Mouse (Mus musculus): ENCODE data around the gene Pkd1. TPM values are rescaled to one million over a fixed set of nuclear protein-coding genes. Genes with fewer than 3 reads are reported as not detected.
A peak's percentile ranks its signal among the peaks of the same experiment; 100 is the strongest.

Pkd1 gene
- polyA plus RNA-seq, 1 experiment: 146 TPM

- peak; percentile 46 for DNase-seq
- 38% methylated on average over 4 of the region's 4 CpGs for WGBS
- TF ChIP-seq POLR2A (IDR thresholded peaks at IDR 0.05; ENCODE audit: borderline replicate concordance, extremely low read depth, low read depth, low read length): peak; percentile 43; the same call in 1 of the 2 replicates
- TF ChIP-seq CTCF (IDR thresholded peaks at IDR 0.05; ENCODE audit: insufficient read depth, low read length): no peak
- Histone ChIP-seq H3K4me3 (replicated peaks; ENCODE audit: extremely low read depth, low read depth, low read length) (no peak overlapping the region), H3K4me1 (ENCODE audit: control insufficient read depth, insufficient read depth, low read length) (peaks cover 53% of the 10 kb centered on the region)
These were observed 85.4 kb downstream of the Pkd1 start for GRCm38 (mm10) chr17:24635024-24635423.

DNA sequence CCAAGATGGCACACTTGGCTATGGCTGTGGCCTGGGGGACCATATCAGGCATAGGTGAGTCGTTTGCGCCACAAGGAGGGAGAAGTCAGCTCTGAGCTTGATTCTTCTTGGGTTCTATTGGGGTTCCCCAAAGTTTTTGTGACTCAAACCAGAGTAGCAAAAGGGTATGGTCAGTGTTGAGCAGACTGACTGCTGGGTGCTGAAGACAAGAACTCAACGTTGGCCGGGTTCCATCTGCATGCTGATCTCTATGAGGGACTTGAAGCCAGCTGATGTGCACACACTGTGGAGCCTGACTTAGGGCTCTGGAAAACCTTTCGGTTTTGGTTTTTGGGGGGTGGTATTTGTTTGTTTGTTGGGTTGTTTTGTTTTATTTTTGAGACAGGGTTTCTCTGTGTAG lies 86.1 kb downstream of the Pkd1 start:
- TF ChIP-seq CTCF (IDR thresholded peaks at IDR 0.05; ENCODE audit: insufficient read depth, low read length) (no peak), POLR2A (IDR thresholded peaks at IDR 0.05; ENCODE audit: borderline replicate concordance, extremely low read depth, low read depth, low read length) (no peak)
- Histone ChIP-seq H3K4me1 (ENCODE audit: control insufficient read depth, insufficient read depth, low read length) (peaks cover 59% of the 10 kb centered on the region), H3K4me3 (replicated peaks; ENCODE audit: extremely low read depth, low read depth, low read length) (no peak overlapping the region)
- 68% methylated on average over 5 of the region's 5 CpGs for WGBS
- peak; percentile 9 for DNase-seq

GRCm38 (mm10) chr17:24636781-24637481 lies 87.3 kb downstream of the Pkd1 start:
- H3K4me3 ChIP-seq (replicated peaks; ENCODE audit: extremely low read depth, low read depth, low read length): no peak overlapping the region
- WGBS: 54% methylated on average over 5 of the region's 5 CpGs
- peaks cover 62% of the 10 kb centered on the region for H3K4me1 ChIP-seq (ENCODE audit: control insufficient read depth, insufficient read depth, low read length)
- TF ChIP-seq POLR2A (IDR thresholded peaks at IDR 0.05; ENCODE audit: borderline replicate concordance, extremely low read depth, low read depth, low read length) (peak; percentile 46; the same call in 1 of the 2 replicates), CTCF (IDR thresholded peaks at IDR 0.05; ENCODE audit: insufficient read depth, low read length) (no peak)
- peak; percentile 64 for DNase-seq

DNA sequence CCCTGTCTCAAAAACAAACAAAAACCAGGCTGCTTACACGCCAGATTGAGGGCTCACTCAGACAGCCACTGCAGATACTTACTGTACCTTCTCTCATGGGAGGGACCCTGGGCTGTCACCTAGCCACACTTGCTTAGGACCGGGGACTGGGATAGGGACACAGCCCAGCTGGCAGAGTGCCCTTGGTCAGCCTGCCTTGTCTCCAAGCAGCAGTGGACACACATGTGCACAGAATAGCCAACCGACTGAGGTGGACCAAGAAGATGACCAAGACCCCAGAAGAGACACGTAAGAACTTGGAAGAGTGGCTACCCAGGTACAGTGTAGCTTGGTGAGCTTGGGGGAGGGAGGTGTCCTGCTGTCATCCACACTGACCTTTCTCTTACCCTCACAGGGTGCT lies 88.6 kb downstream of the Pkd1 start:
- peaks cover 60% of the 10 kb centered on the region for H3K4me1 ChIP-seq (ENCODE audit: control insufficient read depth, insufficient read depth, low read length)
- WGBS: 48% methylated on average over 4 of the region's 4 CpGs
- peak; percentile 21 for DNase-seq
- no peak overlapping the region for H3K4me3 ChIP-seq (replicated peaks; ENCODE audit: extremely low read depth, low read depth, low read length)
- TF ChIP-seq POLR2A (IDR thresholded peaks at IDR 0.05; ENCODE audit: borderline replicate concordance, extremely low read depth, low read depth, low read length) (no peak), CTCF (IDR thresholded peaks at IDR 0.05; ENCODE audit: insufficient read depth, low read length) (no peak)

- WGBS: 48% methylated on average over 9 of the region's 9 CpGs
- no peak for DNase-seq
- H3K4me3 ChIP-seq (replicated peaks; ENCODE audit: extremely low read depth, low read depth, low read length): no peak overlapping the region
- TF ChIP-seq CTCF (IDR thresholded peaks at IDR 0.05; ENCODE audit: insufficient read depth, low read length) (no peak), POLR2A (IDR thresholded peaks at IDR 0.05; ENCODE audit: borderline replicate concordance, extremely low read depth, low read depth, low read length) (no peak)
- H3K4me1 ChIP-seq (ENCODE audit: control insufficient read depth, insufficient read depth, low read length): peaks cover 56% of the 10 kb centered on the region
These were observed 89.2 kb downstream of the Pkd1 start for GRCm38 (mm10) chr17:24638840-24639239.

GRCm38 (mm10) chr17:24639571-24639988 lies 89.9 kb downstream of the Pkd1 start:
- Histone ChIP-seq H3K4me3 (replicated peaks; ENCODE audit: extremely low read depth, low read depth, low read length) (no peak overlapping the region), H3K4me1 (ENCODE audit: control insufficient read depth, insufficient read depth, low read length) (peaks cover 52% of the 10 kb centered on the region)
- no peak for DNase-seq
- WGBS: 55% methylated on average over 5 of the region's 5 CpGs
- no peak for TF ChIP-seq POLR2A (IDR thresholded peaks at IDR 0.05; ENCODE audit: borderline replicate concordance, extremely low read depth, low read depth, low read length)
- TF ChIP-seq CTCF (IDR thresholded peaks at IDR 0.05; ENCODE audit: insufficient read depth, low read length): no peak

- no peak overlapping the region for H3K4me3 ChIP-seq (replicated peaks; ENCODE audit: extremely low read depth, low read depth, low read length)
- WGBS: 76% methylated on average over 7 of the region's 7 CpGs
- peaks cover 49% of the 10 kb centered on the region for H3K4me1 ChIP-seq (ENCODE audit: control insufficient read depth, insufficient read depth, low read length)
- TF ChIP-seq POLR2A (IDR thresholded peaks at IDR 0.05; ENCODE audit: borderline replicate concordance, extremely low read depth, low read depth, low read length) (no peak), CTCF (IDR thresholded peaks at IDR 0.05; ENCODE audit: insufficient read depth, low read length) (no peak)
- peak; percentile 9 for DNase-seq
These were observed 90.5 kb downstream of the Pkd1 start for GRCm38 (mm10) chr17:24640119-24640518.

GRCm38 (mm10) chr17:24640581-24640980 lies 90.9 kb downstream of the Pkd1 start:
- DNase-seq: no peak
- WGBS: 92% methylated on average over 15 of the region's 15 CpGs
- Histone ChIP-seq H3K4me1 (ENCODE audit: control insufficient read depth, insufficient read depth, low read length) (peaks cover 49% of the 10 kb centered on the region), H3K4me3 (replicated peaks; ENCODE audit: extremely low read depth, low read depth, low read length) (no peak overlapping the region)
- TF ChIP-seq POLR2A (IDR thresholded peaks at IDR 0.05; ENCODE audit: borderline replicate concordance, extremely low read depth, low read depth, low read length) (no peak), CTCF (IDR thresholded peaks at IDR 0.05; ENCODE audit: insufficient read depth, low read length) (no peak)

DNA sequence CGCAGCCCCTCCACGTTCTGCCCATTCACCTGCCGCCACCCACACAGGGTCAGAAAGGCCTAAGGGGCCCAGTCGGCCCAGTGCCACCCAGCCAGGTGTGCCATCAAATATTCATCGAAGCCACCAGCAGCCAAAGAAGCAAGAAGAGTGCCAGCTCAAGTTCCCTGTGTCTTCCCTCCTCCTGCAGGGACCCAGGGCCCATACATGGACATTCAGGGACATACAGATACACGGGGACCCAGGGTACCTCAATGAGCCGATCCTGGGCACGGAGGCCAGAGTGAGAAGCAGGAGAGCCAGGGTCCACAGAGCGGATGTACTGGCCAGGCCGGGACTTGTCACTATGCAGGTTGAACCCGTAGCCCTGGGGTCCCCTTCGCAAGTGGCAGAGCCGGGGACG lies 92.3 kb downstream of the Pkd1 start:
- 86% methylated on average over 14 of the region's 14 CpGs for WGBS
- no peak for DNase-seq

GRCm38 (mm10) chr17:24642791-24643343 lies 93.2 kb downstream of the Pkd1 start:
- TF ChIP-seq POLR2A (IDR thresholded peaks at IDR 0.05; ENCODE audit: borderline replicate concordance, extremely low read depth, low read depth, low read length): no peak
- peak; percentile 10 for DNase-seq
- peaks cover 38% of the 10 kb centered on the region for H3K4me1 ChIP-seq (ENCODE audit: control insufficient read depth, insufficient read depth, low read length)
- H3K4me3 ChIP-seq (replicated peaks; ENCODE audit: extremely low read depth, low read depth, low read length): peak overlapping the region; percentile 63
- WGBS: 47% methylated on average over 6 of the region's 6 CpGs

More for the DNA sequence above, 92.3 kb downstream of the Pkd1 start:
- Histone ChIP-seq H3K4me1 (ENCODE audit: control insufficient read depth, insufficient read depth, low read length) (peaks cover 44% of the 10 kb centered on the region), H3K4me3 (replicated peaks; ENCODE audit: extremely low read depth, low read depth, low read length) (no peak overlapping the region)
- no peak for TF ChIP-seq POLR2A (IDR thresholded peaks at IDR 0.05; ENCODE audit: borderline replicate concordance, extremely low read depth, low read depth, low read length)
- no peak for TF ChIP-seq CTCF (IDR thresholded peaks at IDR 0.05; ENCODE audit: insufficient read depth, low read length)
